ENCODE assay signal across 49 mouse cellular contexts in the genomic region with DNA sequence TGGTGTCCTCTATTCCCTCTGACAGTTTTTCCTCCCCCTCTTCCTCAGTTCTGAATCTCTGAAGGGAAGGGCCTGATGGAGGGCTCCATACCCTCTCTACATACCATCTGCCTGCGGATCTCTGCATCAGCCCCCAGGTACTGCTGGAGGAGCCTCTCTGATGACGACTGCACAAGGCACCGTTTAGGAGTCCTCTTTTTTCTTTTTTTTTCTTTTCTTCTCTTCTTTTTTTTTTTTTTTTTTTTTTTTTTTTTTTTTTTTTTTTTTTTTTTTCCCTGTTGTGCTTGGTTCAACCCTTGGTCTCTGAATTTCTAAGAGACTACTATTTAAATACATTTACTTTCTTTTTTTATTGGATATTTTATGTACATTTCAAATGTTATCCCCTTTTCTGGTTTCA. TPM values are rescaled to one million over a fixed set of nuclear protein-coding genes. Genes with fewer than 3 reads are reported as not detected.
"Had no signal": no experiment of that assay in that cellular context is flagged by ENCODE, and none has a peak within 500 bp of the region (broad histone marks: within the 10 kb centered on the region; RNA-seq: fewer than 3 reads in every experiment).

No protein-coding gene starts in this region.

- H3K9ac ChIP-seq: heart, embryonic 12.5 days; heart, embryonic 13.5 days; heart, embryonic 15.5 days; hindbrain, embryonic 12.5 days; hindbrain, embryonic 13.5 days; hindbrain, embryonic 14.5 days; hindbrain, embryonic 15.5 days; intestine, embryonic 15.5 days; kidney, embryonic 15.5 days had no signal

- H3K27me3 ChIP-seq: heart, embryonic 12.5 days; heart, embryonic 13.5 days; heart, embryonic 15.5 days; hindbrain, embryonic 12.5 days; hindbrain, embryonic 13.5 days; hindbrain, embryonic 15.5 days; intestine, embryonic 15.5 days had no signal

- ATAC-seq: hindbrain, embryonic 16.5 days; hindbrain, postnatal 0 days; inflammation-experienced regulatory T-cells, adult 6 months; intestine, embryonic 15.5 days; intestine, embryonic 16.5 days; intestine, postnatal 0 days had no signal

- H3K4me2 ChIP-seq: heart, embryonic 11.5 days; heart, embryonic 12.5 days; heart, embryonic 13.5 days; heart, embryonic 15.5 days; hindbrain, embryonic 12.5 days; hindbrain, embryonic 13.5 days; hindbrain, embryonic 14.5 days; hindbrain, embryonic 15.5 days; intestine, embryonic 15.5 days; kidney, embryonic 15.5 days had no signal

- DNase-seq: heart, postnatal 10 days; heart, postnatal 14 days; heart, postnatal 36 days; heart, postnatal 4 days; kidney, adult 11 months; kidney, adult 18-20 months; kidney, adult 2 months; kidney, adult 8-10 months; kidney, adult 9 months; kidney, postnatal 10 days; kidney, postnatal 14 days; kidney, postnatal 25 days; kidney, postnatal 36 days; kidney, postnatal 4 days; layer of hippocampus, adult 9-11 months; layer of hippocampus, postnatal 36 days had no signal

- H3K9me3 ChIP-seq: heart, embryonic 10.5 days; heart, embryonic 12.5 days; heart, embryonic 15.5 days; hindbrain, embryonic 10.5 days; hindbrain, embryonic 12.5 days; hindbrain, embryonic 13.5 days; hindbrain, embryonic 15.5 days; intestine, embryonic 15.5 days; kidney, embryonic 15.5 days had no signal

- H3K27ac ChIP-seq: heart, embryonic 10.5 days; heart, embryonic 13.5 days; heart, embryonic 15.5 days; hindbrain, embryonic 10.5 days; hindbrain, embryonic 12.5 days; hindbrain, embryonic 13.5 days; hindbrain, embryonic 14.5 days; hindbrain, embryonic 15.5 days; hindbrain, postnatal 0 days; intestine, embryonic 15.5 days; kidney, embryonic 15.5 days; kidney, postnatal 0 days; layer of hippocampus, adult 2 months had no signal

- H3K36me3 ChIP-seq: heart, embryonic 10.5 days; heart, embryonic 12.5 days; heart, embryonic 13.5 days; heart, embryonic 15.5 days; hindbrain, embryonic 10.5 days; hindbrain, embryonic 12.5 days; hindbrain, embryonic 13.5 days; hindbrain, embryonic 15.5 days; intestine, embryonic 15.5 days; kidney, embryonic 15.5 days had no signal

- H3K4me1 ChIP-seq: heart, embryonic 10.5 days; heart, embryonic 12.5 days; heart, embryonic 13.5 days; heart, embryonic 15.5 days; hindbrain, embryonic 10.5 days; hindbrain, embryonic 12.5 days; hindbrain, embryonic 13.5 days; hindbrain, embryonic 15.5 days; intestine, embryonic 15.5 days; kidney, embryonic 15.5 days had no signal

- H3K4me3 ChIP-seq: heart, embryonic 10.5 days; heart, embryonic 12.5 days; heart, embryonic 13.5 days; heart, embryonic 15.5 days; hindbrain, embryonic 10.5 days; hindbrain, embryonic 12.5 days; hindbrain, embryonic 13.5 days; hindbrain, embryonic 15.5 days; intestine, embryonic 15.5 days; kidney, embryonic 15.5 days; layer of hippocampus, adult 2 months had no signal

RNA-seq across cellular contexts. Expression of gene Tbx19, which starts 8.9 kb away (rescaled TPM):
- total RNA-seq: heart, postnatal 10 days; heart, postnatal 14 days; heart, postnatal 25 days; heart, postnatal 36 days; heart, postnatal 4 days; hematopoietic stem cell, adult 5-6 weeks; hindbrain, postnatal 0 days; layer of hippocampus, adult 18-20 months; layer of hippocampus, adult 2 months; layer of hippocampus, adult 8-10 months; layer of hippocampus, postnatal 10 days; layer of hippocampus, postnatal 14 days; layer of hippocampus, postnatal 25 days; layer of hippocampus, postnatal 36 days; left cerebral cortex, adult 18-20 months had no signal
- polyA plus RNA-seq: heart, embryonic 10.5 days; heart, embryonic 11.5 days; heart, embryonic 12.5 days; heart, embryonic 13.5 days; heart, embryonic 14.5 days; heart, embryonic 15.5 days; heart, postnatal 0 days; hindbrain, embryonic 10.5 days; hindbrain, embryonic 11.5 days; hindbrain, embryonic 12.5 days; hindbrain, embryonic 13.5 days; hindbrain, embryonic 14.5 days; hindbrain, embryonic 15.5 days; hindbrain, embryonic 16.5 days; hindbrain, postnatal 0 days; inflammation-experienced regulatory T-cells, adult 6 months; intestine, embryonic 15.5 days; intestine, embryonic 16.5 days; intestine, postnatal 0 days; kidney, adult 2 months; kidney, embryonic 14.5 days; kidney, embryonic 16.5 days; kidney, postnatal 0 days; large intestine, adult 2 months had no signal
